Mouse (Mus musculus) cortical plate, adult 2 months (tissue): ENCODE results near the gene Gm21830.
"Not testable (repeated sequence)": the region's sequence is repeated elsewhere in the genome, so short reads cannot be mapped to it uniquely, and the experiment has no call there.

Experiments used
- CTCF ChIP-seq: fragments of 200-500 bp; IDR thresholded peaks from 2 replicates; pipeline ENCODE4 v1.5.1; 2011; ENCODE audit warnings: mild to moderate bottlenecking, control low read depth, low read length; ENCODE audit not compliant: insufficient read depth; ENCODE audit errors: extremely low read depth
- POLR2A ChIP-seq: fragments of 200-500 bp; IDR thresholded peaks from 2 replicates; pipeline ENCODE4 v1.6.1; 2011; ENCODE audit warnings: mild to moderate bottlenecking, low read length, control low read depth; ENCODE audit not compliant: insufficient read depth; ENCODE audit errors: extremely low read depth

DNA sequence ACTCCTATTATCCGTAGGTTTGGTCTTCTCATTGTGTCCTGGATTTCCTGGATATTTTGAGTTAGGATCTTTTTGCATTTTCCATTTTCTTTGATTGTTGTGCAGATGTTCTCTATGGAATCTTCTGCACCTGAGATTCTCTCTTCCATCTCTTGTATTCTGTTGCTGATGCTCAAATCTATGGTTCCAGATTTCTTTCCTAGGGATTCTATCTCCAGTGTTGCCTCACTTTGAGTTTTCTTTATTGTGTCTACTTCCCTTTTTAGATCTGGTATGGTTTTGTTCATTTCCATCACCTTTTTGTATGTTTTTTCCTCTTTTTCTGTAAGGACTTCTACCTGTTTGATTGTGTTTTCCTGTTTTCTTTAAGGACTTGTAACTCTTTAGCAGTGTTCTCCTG is at the start of gene Gm21830:
- not testable (repeated sequence) for TF ChIP-seq POLR2A, CTCF
